Mouse (Mus musculus): ENCODE results near the gene Nebl.
A peak's percentile ranks its signal among the peaks of the same experiment; 100 is the strongest.

Gene Nebl

DNA sequence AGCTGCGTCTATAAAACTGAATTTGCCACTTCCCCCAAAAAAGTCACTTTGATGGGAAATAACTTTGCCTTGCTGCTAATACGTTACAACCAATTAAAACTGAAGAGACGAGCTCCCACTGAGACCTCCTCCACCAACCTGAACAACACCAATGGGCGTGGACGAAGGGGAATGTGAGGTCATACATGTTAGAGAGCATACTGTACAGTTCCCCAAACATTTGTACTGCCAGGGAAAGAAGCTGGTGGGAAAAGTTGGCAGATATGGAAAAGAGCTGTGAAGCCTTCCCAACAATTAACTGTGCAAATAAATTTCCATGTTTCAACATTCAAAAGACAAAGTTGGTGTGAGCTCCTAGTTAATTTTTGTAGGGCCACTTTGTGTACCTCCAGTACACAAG, 25.3 kb downstream of the Nebl start:
- no peak for DNase-seq

GRCm38 (mm10) chr2:17705426-17705825, 25.8 kb downstream of the Nebl start:
- DNase-seq = no peak

- DNase-seq = no peak
Measured at GRCm38 (mm10) chr2:17703170-17703512, 28.1 kb downstream of the Nebl start.

DNA sequence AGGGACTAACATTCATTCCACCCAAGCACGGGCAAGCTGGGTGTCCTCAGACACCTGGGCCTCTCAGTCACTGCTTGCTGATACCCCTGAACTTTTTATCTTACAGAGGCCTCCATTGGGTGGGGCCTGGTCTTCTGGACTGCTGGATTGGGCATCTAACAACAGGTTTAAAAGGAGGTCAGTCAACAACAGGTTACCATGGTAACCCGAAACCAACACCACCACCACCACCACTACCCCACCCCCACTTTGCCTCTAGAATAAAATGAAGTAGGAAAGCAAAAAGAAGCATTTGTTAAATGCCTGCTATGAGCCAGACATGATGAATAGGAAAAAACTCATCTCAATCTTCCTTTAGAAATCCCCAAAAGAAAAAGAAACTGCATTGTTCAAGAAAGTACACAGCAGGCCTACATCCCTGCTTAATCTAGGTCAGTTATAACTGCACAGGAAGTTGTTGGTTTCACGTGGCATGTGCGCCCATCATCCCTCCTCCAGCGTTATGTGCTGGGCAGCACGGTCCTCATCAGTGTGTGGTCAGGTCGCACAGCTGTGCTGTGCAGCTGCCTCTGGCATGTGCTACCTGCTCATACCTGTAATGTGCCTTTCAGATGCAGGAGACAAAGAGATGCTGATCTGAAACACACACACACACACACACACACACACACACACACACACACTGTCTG, 28.6 kb downstream of the Nebl start:
- no peak for DNase-seq

DNA sequence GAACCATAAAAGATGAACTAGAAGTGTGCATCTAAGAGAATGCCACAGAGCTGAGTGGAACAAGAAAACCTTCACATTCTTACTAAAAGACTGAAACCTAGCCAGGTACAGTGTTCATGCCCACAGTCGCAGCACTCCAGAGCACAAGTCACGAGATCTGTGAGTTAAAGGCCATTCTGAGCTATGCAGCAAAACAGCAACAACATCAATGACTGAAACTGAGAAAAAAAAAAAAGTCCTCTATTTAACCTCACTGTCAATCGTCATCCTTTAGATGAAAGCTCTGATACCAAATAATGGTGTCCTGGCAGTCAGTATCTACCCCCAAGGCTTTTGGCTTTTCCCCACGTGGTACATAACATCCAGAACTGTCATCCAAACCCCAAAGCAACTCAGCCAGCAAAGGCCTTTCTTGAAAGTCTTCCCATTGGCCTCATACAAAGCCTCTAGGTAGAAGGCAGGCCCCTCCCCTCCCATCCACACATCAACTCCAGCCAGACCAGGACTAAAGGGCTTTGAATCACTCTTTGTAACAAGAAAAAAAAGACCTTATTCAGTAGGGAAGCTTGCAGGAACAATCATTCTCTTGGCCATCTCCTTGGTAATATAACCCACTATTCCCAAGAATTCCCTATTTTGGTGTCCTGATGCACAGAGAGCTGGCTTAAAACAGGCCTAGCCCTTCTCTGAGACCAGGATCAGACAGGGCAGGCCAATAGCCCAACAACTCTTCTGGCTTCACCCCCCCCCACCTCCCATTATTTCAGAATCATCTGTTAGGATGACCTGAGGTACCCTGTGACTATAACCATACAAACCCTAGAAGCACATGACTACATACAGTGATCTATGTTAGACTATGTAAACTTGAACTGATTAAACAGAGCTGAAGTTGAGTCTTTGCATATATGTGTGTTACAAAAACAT, 32.8 kb downstream of the Nebl start:
- DNase-seq = no peak

DNA sequence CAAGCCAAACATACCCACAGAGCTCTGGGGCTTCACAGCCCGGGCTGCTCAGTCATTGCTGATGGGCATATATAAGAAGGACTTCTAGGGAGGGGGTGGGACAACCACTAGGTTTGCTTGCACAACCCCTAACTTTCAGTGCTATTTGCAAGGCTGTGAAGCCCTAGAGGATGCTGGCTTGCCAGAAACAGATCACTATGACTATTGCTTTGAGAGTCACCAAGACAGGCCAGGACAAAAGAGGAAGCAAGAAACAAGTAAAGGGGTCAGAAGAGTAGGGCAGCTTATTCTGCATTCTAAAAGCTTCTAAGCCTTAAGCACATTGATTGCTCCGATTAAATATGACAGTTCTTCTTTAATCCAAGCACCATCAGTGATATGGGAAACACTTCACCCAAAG, 38.3 kb downstream of the Nebl start:
- DNase-seq = no peak

DNA sequence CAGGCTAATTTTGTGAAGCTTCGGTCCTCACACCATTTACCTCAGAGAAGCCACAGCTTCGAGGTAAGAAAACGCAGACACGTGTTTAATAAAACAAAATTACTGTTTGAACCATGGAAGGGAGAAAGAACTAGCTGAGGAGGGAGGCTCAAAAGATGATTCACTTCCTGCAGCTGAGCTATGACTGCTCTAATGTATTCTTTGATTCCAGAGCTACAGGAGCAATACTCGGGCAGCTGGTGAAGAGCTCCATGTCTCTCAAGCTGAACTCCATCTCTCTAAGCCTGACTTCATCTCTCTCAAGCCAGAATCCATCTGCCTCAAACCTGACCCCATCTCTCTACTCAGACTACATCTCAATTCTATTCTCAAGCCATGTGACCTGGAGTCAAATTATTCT, 41.0 kb downstream of the Nebl start:
- no peak for DNase-seq

DNA sequence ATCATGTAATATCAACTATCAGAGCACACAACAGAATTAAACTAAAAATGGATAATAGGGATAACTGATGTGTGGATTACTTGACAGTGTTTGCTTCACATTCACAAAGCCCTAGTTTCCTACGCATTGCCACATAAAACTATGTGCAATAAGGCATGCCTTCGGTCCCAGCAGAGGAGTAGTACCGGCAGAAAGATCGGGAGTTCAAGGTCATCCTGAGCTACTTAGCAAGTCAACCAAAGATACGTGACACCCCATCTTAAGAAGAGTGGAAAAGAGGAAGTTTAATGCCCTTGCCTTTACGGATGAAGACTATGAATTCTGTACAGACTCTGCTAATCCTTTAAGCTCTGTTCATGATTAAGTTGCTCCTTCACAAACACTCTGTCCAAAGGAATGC, 44.1 kb downstream of the Nebl start:
- no peak for DNase-seq

GRCm38 (mm10) chr2:17683326-17684040, 47.8 kb downstream of the Nebl start:
- DNase-seq = peak; percentile 79 to 85

GRCm38 (mm10) chr2:17672156-17672555, 59.1 kb downstream of the Nebl start:
- DNase-seq = no peak

- no peak for DNase-seq
Measured at GRCm38 (mm10) chr2:17671566-17671965, 59.7 kb downstream of the Nebl start.

GRCm38 (mm10) chr2:17669953-17670352, 61.3 kb downstream of the Nebl start:
- no peak for DNase-seq

- DNase-seq = no peak
Measured at GRCm38 (mm10) chr2:17669000-17669399, 62.3 kb downstream of the Nebl start.

DNA sequence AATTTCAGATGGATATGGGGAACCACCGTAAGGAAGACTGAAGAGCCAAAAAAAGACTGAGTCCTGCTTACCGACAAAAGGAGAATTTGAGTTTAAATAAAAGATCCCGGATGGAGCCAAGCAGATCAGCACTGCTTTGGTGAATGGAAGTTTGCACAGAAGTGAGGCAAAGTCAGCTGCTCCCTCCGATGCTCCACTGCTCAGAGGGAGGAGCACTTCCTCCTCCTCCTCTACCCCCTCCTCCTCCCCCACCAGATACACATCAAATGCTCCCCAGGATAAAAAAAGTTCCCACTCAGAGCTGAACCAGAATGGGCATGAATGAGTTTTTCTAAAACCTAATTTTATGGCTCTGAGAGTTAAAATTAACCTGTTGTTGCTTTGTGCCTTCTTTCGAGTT, 73.1 kb downstream of the Nebl start:
- DNase-seq = no peak

GRCm38 (mm10) chr2:17650147-17650834, 81.0 kb downstream of the Nebl start:
- DNase-seq = peak; percentile 70 to 71

DNA sequence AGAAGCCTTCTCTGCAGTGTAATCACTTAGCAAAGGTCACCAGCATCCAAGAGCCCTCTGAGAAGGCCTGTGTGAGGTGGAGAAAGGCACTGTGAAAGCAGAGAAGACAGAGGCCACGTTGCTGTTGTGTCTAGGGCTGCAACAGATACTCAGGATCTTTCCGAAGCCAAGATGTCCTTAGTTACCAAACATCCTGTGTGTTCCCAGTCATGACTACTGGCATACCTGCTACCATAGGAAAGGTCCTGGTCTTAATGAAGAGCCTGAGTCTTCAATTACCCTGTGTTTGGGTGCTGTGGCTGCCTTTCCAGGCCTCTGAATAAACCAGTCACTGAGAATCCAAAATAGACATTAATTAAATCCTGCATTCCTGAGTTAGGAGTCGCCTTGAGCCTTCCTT, 81.5 kb downstream of the Nebl start:
- DNase-seq = no peak

GRCm38 (mm10) chr2:17644282-17645262, 86.7 kb downstream of the Nebl start:
- DNase-seq = peak; percentile 68 to 69

DNA sequence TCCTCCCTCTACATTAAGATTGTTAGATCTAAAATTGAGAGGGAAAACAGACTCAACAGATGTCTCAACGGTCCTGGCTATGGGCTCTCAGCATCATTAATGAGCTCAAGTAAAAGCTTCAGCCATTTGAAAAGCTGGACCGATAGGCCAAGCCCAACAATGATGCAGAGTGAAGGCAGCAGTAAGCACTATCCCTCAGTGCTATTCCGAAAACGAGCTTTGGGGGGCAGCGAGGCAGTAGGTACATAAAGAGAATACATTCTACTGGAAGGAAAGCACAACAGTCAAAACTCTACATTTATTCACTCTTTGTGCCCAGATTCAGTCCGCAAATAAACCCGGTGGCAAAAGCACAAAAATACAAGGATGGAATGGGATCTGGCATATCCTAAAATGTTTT, 87.4 kb downstream of the Nebl start:
- DNase-seq = no peak

DNA sequence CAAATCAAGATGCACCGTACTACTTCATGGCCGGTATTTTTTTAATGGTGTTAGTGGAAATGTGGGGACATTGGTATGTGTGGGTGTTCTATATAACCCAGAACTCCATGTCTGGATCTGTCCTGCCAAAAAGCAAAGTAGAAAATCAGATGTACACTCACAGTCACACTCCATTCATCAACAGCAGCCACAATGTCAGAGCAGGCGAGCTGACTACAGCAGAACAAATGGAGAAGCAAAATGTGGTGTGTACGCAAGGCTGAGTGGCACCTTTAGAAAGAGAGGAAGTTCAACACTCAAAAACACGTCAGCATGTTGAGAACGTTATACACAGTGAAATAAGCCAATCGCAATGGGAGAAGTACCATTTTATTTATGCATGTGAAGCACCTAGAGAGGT, 88.5 kb downstream of the Nebl start:
- DNase-seq = no peak

- no peak for DNase-seq
Measured at GRCm38 (mm10) chr2:17640861-17641260, 90.4 kb downstream of the Nebl start.

GRCm38 (mm10) chr2:17638631-17639030, 92.6 kb downstream of the Nebl start:
- peak; percentile 5 to 8 for DNase-seq

- DNase-seq = no peak
Measured at GRCm38 (mm10) chr2:17623931-17624330, 107.3 kb downstream of the Nebl start.

Data from cerebellum, postnatal 36 days (tissue).